Comparison of ENCODE assay signal across 8 mouse cellular contexts in the genomic region with DNA sequence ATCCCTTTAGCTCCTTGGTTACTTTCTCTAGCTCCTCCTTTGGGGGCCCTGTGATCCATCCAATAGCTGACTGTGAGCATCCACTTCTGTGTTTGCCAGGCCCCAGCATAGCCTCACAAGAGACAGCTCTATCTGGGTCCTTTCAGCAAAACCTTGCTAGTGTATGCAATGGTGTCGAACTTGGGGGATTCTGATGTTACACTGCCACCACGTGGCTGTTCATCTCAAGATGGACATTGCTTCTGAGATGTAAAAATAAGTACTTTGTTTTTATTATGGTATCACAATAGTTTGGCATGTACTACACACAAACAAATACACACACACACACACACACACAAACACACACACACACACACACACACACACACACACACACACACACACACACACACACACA.
A peak's percentile ranks its signal among the peaks of the same experiment; 100 is the strongest.
DNase-seq lines count a peak whose midpoint lies in the region; ATAC-seq and TF ChIP-seq lines count a peak whose summit lies in the region.
"Not testable (repeated sequence)": the region's sequence is repeated elsewhere in the genome, so short reads cannot be mapped to it uniquely, and the experiment has no call there.

No protein-coding gene starts in this region.

- H3K36me3 ChIP-seq in forebrain, embryonic 16.5 days (ENCODE audit: control insufficient read depth, insufficient read depth); liver, embryonic 14.5 days (replicated peaks; ENCODE audit: control insufficient read depth, insufficient read depth, low read depth); neural tube, embryonic 14.5 days (ENCODE audit: control insufficient read depth, insufficient read depth, low read length): not testable (repeated sequence)

- H3K9ac ChIP-seq in forebrain, embryonic 16.5 days (replicated peaks; ENCODE audit: low read depth, low read length); liver, embryonic 14.5 days (replicated peaks); neural tube, embryonic 14.5 days (replicated peaks; ENCODE audit: low read depth, low read length): not testable (repeated sequence)

- H3K4me1 ChIP-seq in forebrain, embryonic 16.5 days (replicated peaks; ENCODE audit: control insufficient read depth, insufficient read depth, low read length); liver, embryonic 14.5 days (replicated peaks; ENCODE audit: control insufficient read depth in 2 of 2, insufficient read depth in 2 of 2, low read length in 1 of 2); neural tube, embryonic 14.5 days (ENCODE audit: control insufficient read depth, insufficient read depth, low read length): not testable (repeated sequence)

- WGBS in forebrain, embryonic 16.5 days: 0% methylated on average over 2 of the region's 2 CpGs
- 0% methylated on average over 2 of the region's 2 CpGs for WGBS in liver, embryonic 14.5 days (ENCODE audit: insufficient replicate concordance)
- 6% methylated on average over 2 of the region's 2 CpGs for WGBS in neural tube, embryonic 14.5 days

- peak; percentile 75 for ATAC-seq in forebrain, embryonic 16.5 days
- not testable (repeated sequence) for ATAC-seq in liver, embryonic 14.5 days (ENCODE audit: insufficient read depth)
- peak; percentile 68; the same call in 1 of the 2 replicates for ATAC-seq in neural tube, embryonic 14.5 days (ENCODE audit: low read depth)

- not testable (repeated sequence) for H3K4me2 ChIP-seq in forebrain, embryonic 16.5 days (ENCODE audit: low read length); liver, embryonic 14.5 days (ENCODE audit: low read depth); neural tube, embryonic 14.5 days (ENCODE audit: low read depth, low read length)

- TF ChIP-seq EP300 in liver, embryonic 14.5 days (IDR thresholded peaks at IDR 0.05; ENCODE audit: low read depth): not testable (repeated sequence)

- not testable (repeated sequence) for H3K27ac ChIP-seq in forebrain, embryonic 16.5 days (ENCODE audit: low read length); liver, embryonic 14.5 days; neural tube, embryonic 14.5 days (ENCODE audit: low read depth, low read length)

- peak; percentile 57 for TF ChIP-seq CTCF in liver, embryonic 14.5 days (IDR thresholded peaks at IDR 0.05; ENCODE audit: low read depth)

- H3K27me3 ChIP-seq in forebrain, embryonic 16.5 days (replicated peaks; ENCODE audit: control insufficient read depth, insufficient read depth, low read length); liver, embryonic 14.5 days (ENCODE audit: control insufficient read depth, insufficient read depth, low read length); neural tube, embryonic 14.5 days (ENCODE audit: control insufficient read depth, insufficient read depth, low read length): not testable (repeated sequence)

- peak; percentile 79 for DNase-seq in NIH3T3 (ENCODE audit: low read depth)
- peak; percentile 55 for DNase-seq in cerebellum, adult 8-10 months
- DNase-seq in heart, postnatal 4 days: peak; percentile 74
- peak; percentile 77 for DNase-seq in layer of hippocampus, adult 11-12 months (ENCODE audit: low spot score)
- peak; percentile 7 to 26 (median 24) for DNase-seq in liver, embryonic 14.5 days (ENCODE audit: low read depth in 3 of 3, low spot score in 3 of 3)
- DNase-seq in urinary bladder, postnatal 14 days (ENCODE audit: low spot score): peak; percentile 63

- H3K9me3 ChIP-seq in forebrain, embryonic 16.5 days (ENCODE audit: control insufficient read depth, low read length); liver, embryonic 14.5 days (ENCODE audit: control insufficient read depth, low read length); neural tube, embryonic 14.5 days (ENCODE audit: control insufficient read depth, low read length): not testable (repeated sequence)

- H3K4me3 ChIP-seq in forebrain, embryonic 16.5 days (replicated peaks; ENCODE audit: low read length); liver, embryonic 14.5 days (ENCODE audit: insufficient read depth in 1 of 2, low read depth in 2 of 2, low read length in 2 of 2); neural tube, embryonic 14.5 days (ENCODE audit: low read depth, low read length): not testable (repeated sequence)

Comparison
In these comparisons a context has a peak if more than half of its experiments do, and no peak if none do; other contexts are left out.
1. DNase-seq: peak in every context shown above with its lines; median percentile 79 in NIH3T3; 77 in layer of hippocampus, adult 11-12 months; 74 in heart, postnatal 4 days; 63 in urinary bladder, postnatal 14 days; 55 in cerebellum, adult 8-10 months; 24 in liver, embryonic 14.5 days.